Mouse (Mus musculus): Measurements from ENCODE around the gene Fbxo48. TPM values are rescaled to one million over a fixed set of nuclear protein-coding genes. Genes with fewer than 3 reads are reported as not detected.

Gene Fbxo48
- under 1 TPM; 0.16 to 0.28 TPM for total RNA-seq (2021)

GRCm38 (mm10) chr11:16950976-16951760, at the start of gene Fbxo48:
TSS of gene Fbxo48 (plus strand) at chr11:16951375.
- intact Hi-C loops (cut with DNase I) = loop anchor here (2.0 to 5.0 kb wide), 4 partner anchors 154 to 1001 kb away; partner anchors contain the start of genes Etaa1, Pno1 and Sec61g
- DNase-seq = peak; percentile 93 to 95

- intact Hi-C loops (cut with DNase I) = no loop called here
- peak; percentile 8 to 11 for DNase-seq
These were observed 46.7 kb upstream of the Fbxo48 start for GRCm38 (mm10) chr11:16904302-16905011.

DNA sequence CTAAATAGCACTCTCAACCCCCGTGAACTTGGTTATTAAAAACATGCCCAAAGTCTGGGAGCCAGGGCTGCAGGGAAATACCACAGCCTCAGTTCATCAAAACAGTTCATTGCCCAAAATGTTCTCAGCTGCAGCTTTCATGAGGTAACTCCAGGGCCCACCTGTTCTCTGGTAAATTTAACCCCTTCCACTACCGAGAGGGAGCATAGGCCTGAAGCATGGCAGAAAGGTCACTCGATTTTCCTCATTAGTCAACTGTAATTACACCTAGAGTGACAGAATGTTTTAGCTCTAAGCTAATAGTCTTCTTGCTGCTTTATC, 46.2 kb upstream of the Fbxo48 start:
- intact Hi-C loops (cut with DNase I) = no loop called here
- DNase-seq = no peak

DNA sequence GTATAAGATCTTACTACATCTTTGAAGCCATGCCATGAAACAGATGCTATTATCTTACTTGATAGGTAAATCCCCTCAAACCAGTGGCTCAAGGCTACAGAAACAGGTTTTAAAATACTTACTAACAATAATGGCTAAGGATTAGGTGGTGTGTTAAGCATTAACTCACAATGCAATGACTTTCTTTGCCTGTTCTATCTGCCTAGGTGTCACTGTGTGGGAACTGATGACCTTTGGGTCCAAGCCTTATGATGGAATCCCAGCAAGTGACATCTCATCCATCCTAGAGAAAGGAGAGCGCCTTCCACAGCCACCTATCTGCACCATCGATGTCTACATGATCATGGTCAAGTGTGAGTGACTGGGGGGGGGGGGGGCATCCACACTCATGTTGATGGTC, 44.6 kb upstream of the Fbxo48 start:
- intact Hi-C loops (cut with DNase I) = no loop called here
- DNase-seq = no peak

DNA sequence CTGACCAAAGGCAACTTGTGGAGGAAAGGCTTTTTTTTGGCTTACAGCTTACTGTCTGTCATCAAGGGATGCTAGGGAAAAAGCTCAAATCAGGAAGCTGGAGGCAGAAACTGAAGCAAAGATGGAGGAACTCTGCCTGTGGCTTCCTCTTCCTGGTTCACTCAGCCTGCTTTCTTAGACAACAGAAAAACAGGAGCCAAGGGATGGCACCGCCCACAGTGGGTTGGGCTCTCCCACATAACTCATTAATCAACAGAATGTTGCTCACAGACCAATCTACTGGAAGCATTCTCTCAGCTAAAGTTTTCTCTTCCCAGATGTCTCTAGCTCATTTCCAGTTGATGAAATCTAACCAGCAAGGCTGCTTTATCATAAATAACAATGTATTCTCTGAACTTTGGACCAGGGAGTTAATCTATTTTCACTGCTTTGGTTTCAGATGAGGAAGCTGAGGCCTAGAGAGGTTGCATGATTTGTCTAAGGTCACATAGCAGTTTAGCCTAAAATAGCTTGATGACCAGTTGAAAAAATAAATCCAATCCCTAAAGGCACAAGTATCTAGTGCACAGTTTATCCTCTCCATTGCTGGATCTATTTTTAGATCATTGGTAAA, 43.6 kb upstream of the Fbxo48 start:
- intact Hi-C loops (cut with DNase I) = no loop called here
- no peak for DNase-seq

DNA sequence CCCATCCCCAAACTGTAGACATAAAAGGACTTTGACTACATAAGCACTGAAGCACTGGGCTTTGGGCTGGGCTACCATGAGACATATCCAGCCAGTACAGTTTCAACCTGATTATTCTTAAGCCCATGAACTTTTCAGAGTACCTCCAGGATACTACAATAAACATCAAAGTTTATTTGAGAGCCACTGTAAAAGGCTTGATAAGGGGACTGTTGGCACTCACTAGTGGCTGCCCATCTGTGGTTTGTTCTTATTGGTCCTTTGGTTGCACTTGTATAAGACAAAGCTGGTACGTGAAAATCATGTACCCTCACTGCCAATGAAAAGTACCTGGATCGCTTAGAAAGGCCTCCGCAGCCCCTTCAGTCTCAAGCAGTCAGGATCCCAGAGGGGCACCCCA, 36.4 kb upstream of the Fbxo48 start:
- DNase-seq = no peak
- intact Hi-C loops (cut with DNase I) = no loop called here

GRCm38 (mm10) chr11:16915850-16916249, 35.3 kb upstream of the Fbxo48 start:
- intact Hi-C loops (cut with DNase I) = no loop called here
- DNase-seq = no peak

DNA sequence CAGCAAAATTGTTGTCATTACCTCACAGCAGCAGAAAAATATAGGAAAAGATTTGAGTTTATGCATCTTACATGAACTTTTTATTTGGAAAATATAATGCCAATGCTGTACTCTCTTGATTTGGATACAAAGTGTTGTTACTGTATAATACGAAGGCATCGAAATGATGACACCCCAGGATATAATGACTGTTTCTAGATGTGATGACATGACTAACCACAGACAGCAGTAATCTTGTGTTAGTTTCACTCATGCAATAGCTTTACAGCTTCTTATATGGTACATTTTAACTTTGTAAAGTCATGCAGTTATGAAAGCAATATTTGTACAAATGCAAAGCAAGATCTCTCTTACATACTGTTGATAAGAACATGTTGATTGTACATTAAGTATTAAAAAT, 33.7 kb upstream of the Fbxo48 start:
- DNase-seq = no peak
- intact Hi-C loops (cut with DNase I) = no loop called here

GRCm38 (mm10) chr11:16932159-16932558, 19.0 kb upstream of the Fbxo48 start:
- no peak for DNase-seq
- intact Hi-C loops (cut with DNase I) = no loop called here

DNA sequence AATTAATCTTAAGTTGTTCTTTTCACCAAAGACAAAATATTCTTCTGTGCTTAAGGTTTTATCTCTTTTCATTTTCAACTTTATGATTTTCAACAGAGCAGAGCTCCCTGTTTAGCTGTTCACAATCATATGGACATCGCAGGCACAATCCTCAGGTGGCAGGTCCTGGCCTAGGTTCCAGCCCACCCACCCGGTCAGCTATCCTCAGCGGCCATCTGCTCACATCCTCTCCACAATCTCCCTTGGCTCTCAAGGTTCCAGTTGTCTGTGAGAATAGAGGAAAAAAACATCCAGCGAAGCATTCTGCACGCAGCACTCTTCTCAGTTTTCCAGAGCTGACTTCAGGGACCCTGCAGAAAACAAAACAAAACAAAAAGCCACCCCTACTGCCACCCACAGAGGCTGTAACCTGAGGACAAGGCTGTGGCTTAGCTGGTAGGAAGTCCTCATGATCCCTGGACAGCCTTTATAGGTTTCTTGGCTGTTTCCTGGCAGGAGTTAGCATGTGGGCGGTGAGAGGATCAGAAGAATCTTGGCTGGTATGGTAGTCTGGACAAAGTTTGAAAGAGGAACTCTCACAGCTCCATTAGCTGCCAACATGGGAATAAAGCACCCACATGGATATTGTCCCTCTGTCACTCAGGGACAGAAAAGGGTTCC, 15.5 kb upstream of the Fbxo48 start:
- DNase-seq = peak in 1 of 2 experiments; percentile 16
- intact Hi-C loops (cut with DNase I) = no loop called here

DNA sequence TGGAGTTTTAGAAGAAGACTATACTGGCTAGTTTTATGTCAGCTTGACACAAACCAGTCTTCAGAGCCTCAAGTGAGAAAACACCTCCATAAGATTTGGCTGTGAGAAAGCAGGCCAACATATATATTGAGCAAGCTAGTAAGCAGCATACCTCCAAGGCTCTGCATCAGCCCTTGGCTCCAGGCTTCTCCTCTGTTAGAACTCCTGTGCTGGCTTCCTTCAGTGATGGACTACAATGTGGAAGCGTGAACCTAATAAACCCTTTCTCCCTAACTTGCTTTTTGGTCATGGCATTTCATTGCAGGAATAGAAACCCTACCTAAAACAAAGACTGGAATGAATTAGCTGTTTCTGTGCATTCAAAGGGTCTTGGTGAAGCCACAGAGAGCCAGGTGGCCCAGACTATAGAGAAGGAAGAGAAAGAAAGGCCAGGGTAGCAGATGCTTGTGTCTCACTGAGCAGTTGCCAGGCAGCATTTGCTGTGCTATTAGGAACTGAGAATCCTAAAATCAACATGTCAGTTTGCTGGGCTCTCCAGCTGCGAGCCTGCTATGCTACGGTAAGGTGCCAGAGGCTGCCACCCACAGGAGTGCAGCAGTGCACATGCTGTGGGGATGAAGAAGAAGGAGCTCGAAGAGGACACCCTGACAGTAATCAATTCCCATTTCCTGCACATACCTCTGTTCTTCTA, 9.9 kb upstream of the Fbxo48 start:
- DNase-seq = no peak
- intact Hi-C loops (cut with DNase I) = no loop called here

DNA sequence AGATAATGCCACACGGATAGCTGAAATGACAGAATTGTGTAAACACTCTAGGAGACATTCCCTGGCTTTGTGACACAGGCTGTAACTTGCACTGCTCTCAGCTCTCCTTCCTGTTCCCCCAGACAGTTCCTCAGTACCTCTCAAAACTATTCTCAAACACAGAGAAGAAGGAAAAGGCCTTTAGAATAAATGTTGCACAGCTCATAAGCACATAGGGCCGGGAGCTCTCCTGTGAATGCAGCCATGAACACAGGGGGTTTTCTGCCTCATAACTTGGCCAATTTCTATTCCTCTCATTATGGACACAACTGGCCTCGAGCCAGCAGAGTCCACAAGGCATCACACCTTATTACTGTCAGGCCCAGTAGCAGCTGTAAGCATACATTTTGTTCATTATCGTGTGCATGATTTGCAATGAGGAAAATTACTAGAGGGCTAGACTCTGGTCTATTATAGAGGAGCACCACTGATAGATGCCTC, 9.2 kb upstream of the Fbxo48 start:
- DNase-seq = no peak
- intact Hi-C loops (cut with DNase I) = no loop called here

DNA sequence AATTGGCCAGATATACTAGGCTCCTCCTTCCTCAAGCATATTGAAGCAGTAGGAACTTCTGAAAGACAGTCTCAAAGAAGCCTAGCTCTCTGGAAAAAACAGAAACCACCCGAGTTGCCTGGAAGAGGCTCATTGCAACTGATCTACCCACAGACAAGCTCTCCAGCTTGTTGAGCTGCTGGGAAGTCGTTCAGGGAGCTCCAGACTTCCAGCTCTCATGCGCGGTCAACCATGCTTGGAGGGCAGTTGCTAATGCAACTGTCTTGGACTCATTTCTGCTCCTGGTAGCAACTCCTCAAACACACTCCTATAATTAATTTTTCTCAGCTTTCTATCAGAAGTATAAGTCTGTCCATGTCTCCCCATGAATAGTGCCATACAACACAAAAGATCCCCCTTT, 8.2 kb upstream of the Fbxo48 start:
- DNase-seq = no peak
- intact Hi-C loops (cut with DNase I) = no loop called here

DNA sequence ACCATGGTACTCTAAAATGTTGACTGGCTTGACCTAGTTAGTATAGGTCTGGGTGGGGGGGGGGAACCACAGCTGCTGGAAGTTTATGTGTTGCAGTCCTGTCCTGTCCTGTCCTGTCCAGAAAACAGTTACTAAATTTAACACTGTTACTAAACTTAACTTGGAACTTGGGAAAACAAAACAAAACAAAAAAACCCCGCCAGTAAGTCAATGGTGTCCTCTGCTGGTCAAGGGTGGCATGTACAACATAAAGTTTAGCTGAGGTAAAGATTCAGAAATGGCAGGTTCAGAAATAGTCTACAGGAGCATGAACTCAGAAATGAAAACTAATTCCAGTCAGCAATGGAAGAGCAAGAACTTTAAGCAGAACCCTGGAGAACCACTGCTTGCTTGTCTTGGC, 2.4 kb upstream of the Fbxo48 start:
- DNase-seq = peak; percentile 54 to 62
- intact Hi-C loops (cut with DNase I) = loop anchor here (1.0 to 5.0 kb wide), 3 partner anchors 196 to 686 kb away; partner anchors contain the start of gene Egfr

DNA sequence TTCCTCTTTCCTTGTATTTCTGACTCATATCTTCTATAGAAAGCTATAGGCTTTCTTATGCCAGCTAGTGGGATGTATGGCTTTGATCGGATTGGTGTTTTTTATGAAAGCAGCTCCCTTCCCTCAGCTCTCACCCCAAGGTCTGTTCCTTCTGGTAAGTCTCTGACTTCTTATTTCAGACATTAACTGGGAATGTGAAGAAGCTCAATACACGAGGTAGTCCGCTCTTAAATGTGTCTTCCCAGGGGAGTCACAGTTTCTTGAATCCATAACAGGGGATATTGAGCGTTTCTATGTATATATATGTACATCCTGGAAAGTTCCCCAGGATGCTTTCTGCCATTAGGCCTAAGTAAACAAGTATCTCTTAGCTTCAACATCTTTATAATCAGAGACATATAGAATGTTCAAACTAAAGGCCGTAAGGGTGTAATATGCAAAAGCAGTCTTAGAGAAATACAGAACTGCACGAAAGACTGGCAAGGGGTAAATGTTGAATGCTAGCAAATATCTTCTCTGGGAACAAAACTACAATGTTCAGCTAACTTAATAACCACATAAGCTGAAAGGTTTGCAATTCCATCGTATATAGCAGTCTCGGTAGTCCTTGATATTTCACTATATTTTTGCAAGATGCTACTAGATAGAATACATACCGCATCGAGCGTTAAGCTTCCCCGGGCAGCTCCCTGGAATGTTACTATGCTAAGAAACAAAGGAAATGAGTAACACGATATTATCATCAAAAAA, 774 bp upstream of the Fbxo48 start:
- no peak for DNase-seq
- intact Hi-C loops (cut with DNase I) = loop anchor here (2.0 to 5.0 kb wide), 4 partner anchors 153 to 1002 kb away; partner anchors contain the start of genes Etaa1, Pno1 and Sec61g

GRCm38 (mm10) chr11:16951761-16952010, 511 bp downstream of the Fbxo48 start:
- intact Hi-C loops (cut with DNase I) = loop anchor here (2.0 to 5.0 kb wide), 4 partner anchors 154 to 1001 kb away; partner anchors contain the start of genes Etaa1, Pno1 and Sec61g
- DNase-seq = no peak

DNA sequence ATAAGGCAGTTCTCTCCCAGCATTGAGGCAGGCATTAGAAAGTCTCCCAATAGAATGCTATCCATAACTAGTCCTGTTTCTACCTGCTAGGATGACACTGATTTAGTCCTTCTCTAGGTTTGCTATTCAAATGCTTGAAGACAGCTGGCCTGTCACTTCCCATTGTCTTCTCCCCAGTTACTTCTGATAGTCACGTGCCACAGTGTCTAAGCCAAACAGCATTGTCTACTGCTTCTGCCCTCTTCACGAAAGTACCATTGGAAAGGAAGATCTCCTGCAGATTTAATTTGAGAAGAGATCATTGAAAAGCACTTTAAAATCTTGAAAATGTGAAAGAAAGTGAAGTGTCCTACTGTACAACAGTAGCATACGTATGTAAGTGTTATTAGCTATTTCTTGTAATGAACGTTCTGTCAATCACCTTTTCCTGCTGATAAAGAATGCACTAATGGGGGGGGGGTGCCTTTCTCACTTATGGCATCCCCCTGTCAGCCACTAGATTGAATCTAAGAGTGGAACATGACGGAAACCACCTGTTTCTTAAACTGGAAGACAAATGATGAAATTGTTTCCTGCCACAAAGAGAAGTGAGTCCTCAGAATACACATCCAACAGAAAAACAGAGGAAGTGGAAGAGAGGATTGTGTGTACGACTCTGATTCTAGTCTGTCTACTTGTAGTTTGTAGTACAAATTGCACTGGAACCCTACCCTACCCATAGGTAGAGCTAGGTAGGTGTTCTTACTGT, 5.1 kb downstream of the Fbxo48 start:
- no peak for DNase-seq
- intact Hi-C loops (cut with DNase I) = no loop called here

- no peak for DNase-seq
- intact Hi-C loops (cut with DNase I) = no loop called here
These were observed 5.9 kb downstream of the Fbxo48 start for GRCm38 (mm10) chr11:16957030-16957429.

GRCm38 (mm10) chr11:16958520-16958919, 7.3 kb downstream of the Fbxo48 start:
- no peak for DNase-seq
- intact Hi-C loops (cut with DNase I) = no loop called here

Measured in heart, postnatal 36 days (tissue).